Mouse (Mus musculus) brain, adult 2 months (tissue): ENCODE measurements around the gene Gp5.
"Not testable (repeated sequence)": the region's sequence is repeated elsewhere in the genome, so short reads cannot be mapped to it uniquely, and the experiment has no call there.

Source experiments
- DNase-seq: peaks from one replicate; pipeline ENCODE4 v3.0.0; 2011; ENCODE audit warnings: low read depth, low spot score

Gene Gp5

DNA sequence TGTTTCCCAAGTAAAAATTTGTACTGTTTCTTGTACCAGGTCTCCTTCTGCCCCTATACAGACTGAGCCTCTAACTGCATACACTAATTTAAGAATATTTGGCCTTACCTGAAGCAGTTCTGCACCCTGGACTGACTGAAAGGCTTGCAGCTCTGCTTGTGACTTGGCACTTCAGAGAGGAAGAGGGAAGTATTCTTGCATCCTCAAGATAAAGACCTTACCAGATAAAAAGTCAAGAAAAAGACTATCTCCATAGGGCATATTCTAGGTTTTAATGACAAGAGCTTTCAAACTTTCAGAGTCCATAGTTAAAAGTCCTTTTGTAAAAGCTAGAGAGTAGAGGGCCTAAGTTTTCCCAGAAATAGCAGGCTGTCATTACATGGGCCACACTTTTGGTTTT is at the start of gene Gp5:
TSS of gene Gp5 (minus strand) at position 133 of the 400 bp plus-strand sequence.
- no peak for DNase-seq

DNA sequence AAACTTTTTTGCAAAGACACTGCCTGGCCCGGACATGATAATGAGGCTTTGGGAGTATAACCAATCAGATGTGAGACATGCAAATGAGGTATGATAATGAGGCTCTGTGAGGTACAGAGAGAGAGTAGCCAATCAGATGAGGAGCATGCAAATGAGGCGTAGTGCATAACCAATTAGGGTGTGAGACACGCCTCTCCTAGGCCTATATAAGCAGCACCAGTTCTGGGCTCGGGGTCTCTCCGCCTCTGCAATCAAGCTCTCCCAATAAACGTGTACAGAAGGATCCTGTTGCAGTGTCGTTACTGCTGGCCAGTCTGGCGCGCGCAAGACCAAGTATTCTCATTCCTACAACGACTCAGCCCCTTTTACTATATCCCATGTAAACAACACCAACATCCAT is 42.9 kb upstream of the Gp5 start:
- DNase-seq, result not testable (repeated sequence)

DNA sequence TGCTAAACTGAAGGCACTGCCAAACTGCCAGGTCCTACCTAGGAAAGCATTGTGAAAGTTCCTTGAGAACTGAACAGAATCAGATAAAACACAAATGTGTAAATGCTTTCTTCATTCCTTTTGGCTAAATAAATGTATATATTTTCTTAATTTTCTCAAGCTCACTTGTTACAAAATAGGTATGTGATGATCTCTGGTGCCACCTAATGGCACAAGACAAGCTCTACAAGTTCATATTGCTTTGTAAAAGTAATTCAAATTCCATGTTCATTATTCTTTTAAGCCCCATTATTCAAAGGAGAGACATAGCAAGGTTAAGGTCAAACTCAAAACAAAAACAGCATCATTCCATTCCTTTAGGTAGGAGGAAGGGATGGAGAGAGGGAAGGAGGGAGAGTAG is 3.7 kb upstream of the Gp5 start:
- DNase-seq, result peak; percentile 68

DNA sequence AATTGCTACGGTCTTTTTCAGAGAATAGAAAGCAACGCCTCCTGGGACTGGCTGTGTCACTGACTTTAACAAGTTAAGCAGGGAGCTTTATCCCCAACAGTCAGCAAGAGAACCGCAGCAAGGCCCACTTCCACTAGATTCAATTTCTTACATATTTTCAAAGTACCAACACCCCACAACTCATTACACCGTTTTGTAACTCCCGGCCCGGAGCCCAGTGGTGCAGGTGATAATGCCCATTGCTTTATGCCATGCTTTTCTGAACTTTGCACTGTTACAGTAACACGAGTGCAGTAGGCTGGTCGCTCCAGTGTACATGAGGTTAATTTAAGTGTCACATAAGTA is 436 bp downstream of the Gp5 start:
- no peak for DNase-seq

- DNase-seq, result peak; percentile 55
These were observed 996 bp downstream of the Gp5 start for GRCm38 (mm10) chr16:30309395-30310170.

DNA sequence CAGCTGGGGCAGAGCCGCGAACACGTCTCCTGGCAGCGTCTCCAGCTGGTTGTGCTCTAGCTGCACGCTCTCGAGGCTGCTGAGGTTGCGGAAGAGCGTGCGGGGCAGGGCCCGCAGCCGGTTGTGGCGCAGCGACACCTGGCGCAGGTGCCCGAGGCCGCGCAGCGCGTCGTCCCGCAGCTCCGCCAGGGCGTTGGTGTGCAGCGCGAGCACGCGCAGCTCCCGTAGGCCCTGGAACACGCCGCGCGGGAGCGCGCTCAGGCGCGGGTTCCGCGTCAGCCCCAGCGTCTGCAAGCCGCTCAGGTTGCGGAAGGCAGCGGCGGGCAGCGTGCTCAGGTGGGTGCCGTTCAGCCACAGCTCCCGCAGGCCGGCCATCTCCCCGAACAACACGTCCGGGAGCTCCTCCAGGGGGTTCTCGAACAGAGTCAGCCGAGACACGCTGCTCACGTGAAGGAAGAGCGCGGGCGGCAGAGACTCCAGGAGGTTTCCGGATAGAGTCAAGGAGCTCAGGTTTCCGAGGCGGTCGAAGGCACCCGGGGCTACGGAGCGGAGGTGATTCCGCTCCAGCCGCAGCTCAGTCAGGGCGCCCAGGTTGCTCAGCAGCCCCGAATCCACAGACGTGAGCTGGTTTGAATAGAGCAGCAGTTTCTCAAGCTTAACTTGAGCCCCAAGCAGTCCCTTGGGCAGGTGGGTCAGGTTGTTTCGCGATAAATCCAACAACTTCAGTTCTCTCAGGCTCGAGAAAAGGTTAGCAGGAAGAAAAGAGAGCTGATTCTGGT is 1.8 kb downstream of the Gp5 start:
- peak; percentile 94 for DNase-seq

DNA sequence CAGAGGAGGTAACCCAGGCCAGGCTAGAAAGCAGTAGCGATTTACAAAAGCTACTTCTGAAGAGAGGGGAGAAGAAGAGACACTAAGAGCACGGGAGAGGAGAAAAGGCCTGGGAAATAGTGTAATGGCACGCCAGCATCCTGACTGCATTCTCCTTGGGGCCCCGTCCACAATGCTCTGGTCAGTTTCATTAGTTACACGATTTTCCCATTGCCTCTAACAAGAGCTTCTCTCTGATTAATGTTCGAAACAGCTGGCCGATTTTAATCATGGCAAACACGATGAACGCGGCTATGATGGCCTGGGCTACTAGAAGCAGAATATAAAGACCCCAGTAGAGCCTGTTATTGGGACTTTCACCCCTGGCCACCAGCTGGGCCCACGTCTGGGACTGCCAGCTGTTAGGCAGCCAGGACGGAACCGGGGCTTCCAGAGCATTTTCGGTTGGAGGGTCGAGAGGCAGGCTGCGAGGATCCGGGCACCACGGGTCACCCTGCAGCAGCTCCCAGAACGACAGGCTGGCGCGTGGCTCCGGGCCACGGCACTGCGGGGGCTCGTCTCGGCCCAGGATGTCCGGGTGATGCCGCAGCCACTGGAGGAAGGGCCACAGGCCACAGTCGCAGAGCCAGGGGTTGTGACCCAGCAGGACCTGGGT is 2.5 kb downstream of the Gp5 start:
- no peak for DNase-seq

DNA sequence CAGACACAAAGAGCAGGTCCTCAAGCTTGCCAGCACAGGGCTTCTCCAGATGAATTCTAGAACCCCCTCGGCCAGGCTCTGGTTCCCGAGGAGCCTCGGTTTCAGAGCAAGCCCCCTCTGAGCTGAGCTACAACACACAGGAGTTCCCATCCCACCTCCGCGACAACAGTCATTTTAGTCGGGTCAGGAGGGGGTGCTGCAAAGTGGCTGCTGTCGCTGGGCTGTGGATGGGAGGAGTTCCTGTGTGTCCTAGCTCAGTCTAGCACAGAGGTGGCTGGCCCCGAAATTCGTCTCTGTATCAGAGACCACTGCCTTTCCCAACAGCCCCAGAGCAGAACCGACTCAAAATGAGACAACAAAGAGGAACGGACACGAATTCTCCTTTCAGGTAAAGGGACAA is 3.3 kb downstream of the Gp5 start:
- no peak for DNase-seq

- no peak for DNase-seq
These were observed 4.5 kb downstream of the Gp5 start for GRCm38 (mm10) chr16:30306102-30306501.

DNA sequence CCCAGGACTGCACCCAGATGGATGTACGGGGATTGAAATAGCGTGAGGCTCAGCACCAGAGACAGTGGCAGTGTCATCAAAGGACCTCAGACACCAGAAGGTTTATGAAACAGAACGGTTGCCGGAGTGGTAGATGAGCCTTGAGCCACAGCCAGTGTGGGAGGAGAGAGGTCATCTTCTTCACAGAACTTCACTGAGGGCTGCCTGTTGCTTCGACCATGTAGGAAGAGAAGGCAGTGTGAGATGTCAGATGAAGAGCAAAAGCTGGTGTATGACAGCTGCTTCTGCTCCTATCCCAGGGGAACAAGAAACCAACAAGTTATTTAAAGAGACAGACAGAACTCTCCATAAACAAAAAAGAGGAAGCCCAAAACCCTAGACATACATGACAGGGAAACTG is 6.3 kb downstream of the Gp5 start:
- no peak for DNase-seq

DNA sequence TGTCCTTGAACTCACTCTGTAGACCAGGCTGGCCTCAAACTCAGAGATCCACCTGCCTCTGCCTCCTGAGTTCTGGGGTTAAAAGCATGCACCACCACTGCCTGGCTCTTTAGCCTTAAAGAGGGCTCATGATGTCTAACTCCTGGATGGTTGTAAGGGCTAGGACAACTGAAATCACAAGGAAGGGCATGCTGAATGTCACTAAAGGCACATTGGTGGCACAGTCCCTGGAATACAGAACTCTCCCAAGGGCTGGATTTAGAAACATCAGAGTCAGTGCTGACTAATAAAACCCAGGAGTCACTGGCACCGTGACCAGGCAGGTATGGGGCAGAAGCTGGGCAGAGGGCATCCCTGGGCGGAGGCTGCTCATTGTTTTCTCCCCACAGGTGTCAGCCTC is 7.2 kb downstream of the Gp5 start:
- no peak for DNase-seq

GRCm38 (mm10) chr16:30302686-30303085 is 7.9 kb downstream of the Gp5 start:
- no peak for DNase-seq

- no peak for DNase-seq
These were observed 10.8 kb downstream of the Gp5 start for GRCm38 (mm10) chr16:30299711-30300277.

- no peak for DNase-seq
These were observed 13.1 kb downstream of the Gp5 start for GRCm38 (mm10) chr16:30297450-30297849.

DNA sequence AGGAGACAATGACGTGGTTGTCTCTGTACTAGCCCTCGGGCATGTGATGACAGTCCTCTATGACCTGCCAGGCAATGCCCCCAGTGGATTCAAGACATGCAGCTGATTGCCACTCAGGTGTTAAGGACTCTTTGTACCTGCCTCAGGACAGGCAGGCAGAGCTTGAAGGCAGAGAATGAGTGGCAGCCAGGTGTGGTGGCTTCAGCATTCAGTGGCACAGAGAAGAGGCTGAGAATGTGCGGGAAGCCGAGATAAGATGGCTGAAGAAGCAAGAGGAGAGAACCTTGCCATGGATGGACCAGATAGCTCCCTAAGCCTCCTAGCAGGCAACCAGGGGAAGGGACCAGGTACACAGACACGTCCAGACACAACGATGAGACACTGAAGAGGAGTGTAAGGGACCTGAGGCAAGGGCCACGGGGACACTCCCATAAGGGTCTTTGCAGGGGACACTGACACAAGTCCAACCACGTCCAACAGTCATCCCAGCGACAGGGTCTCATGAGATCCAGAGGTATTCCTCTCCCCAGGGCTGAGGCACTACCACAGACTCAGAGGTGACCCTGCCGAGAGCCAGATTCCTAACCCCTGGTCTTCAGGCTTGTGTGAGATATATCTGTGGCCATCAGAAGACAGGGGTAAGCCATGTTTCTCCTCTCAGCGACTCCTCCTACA is 13.8 kb downstream of the Gp5 start:
- no peak for DNase-seq

GRCm38 (mm10) chr16:30295106-30295505 is 15.5 kb downstream of the Gp5 start:
- no peak for DNase-seq

DNA sequence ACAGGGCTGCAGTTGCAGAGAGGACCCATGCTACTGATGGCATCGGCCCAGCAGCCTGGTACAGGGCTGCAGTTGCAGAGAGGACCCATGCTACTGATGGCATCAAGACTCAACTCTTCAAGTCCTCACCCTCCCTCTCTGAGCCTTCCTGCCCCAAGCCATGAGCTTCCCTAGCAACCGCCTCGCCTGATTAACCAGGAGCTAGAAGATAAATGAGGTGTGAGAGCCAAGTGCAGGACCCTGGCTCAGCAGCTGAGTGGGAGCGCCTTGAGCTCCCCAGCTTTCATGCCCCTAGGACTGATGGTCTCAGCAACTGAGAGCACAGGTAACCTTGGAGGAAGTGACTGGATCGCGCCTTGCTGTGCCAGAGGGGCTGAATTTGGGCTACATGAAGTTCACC is 20.1 kb downstream of the Gp5 start:
- no peak for DNase-seq

- no peak for DNase-seq
These were observed 24.9 kb downstream of the Gp5 start for GRCm38 (mm10) chr16:30285701-30286100.

DNA sequence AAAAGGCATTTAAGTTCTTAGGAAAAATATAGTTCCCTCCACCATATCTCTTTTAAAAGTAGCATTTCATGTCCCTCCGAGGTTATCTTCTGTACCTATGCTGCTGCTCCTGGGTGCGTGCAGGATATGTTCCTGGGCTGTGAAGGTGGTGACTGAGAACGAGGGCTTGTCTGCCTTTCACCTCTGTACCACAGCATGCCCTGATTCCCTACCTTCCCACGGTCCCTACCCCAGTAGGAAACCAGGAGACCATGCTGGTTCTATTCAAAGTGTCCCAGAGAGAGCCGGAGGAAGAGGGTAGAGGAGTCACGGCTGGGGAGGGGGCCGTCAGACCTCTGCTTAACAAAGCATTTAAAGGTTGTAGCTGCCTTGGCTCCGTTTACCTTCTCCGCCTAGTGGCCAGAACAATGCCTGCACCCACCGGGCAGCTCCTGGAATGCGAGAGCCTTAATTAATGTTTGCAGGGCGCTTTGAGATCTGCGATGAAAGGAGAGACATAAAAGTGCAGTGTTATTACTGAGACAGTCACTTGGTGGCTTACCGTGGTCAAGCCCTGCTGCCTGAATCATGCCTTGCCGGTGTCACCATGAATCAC is 26.7 kb downstream of the Gp5 start:
- peak; percentile 52 for DNase-seq

DNA sequence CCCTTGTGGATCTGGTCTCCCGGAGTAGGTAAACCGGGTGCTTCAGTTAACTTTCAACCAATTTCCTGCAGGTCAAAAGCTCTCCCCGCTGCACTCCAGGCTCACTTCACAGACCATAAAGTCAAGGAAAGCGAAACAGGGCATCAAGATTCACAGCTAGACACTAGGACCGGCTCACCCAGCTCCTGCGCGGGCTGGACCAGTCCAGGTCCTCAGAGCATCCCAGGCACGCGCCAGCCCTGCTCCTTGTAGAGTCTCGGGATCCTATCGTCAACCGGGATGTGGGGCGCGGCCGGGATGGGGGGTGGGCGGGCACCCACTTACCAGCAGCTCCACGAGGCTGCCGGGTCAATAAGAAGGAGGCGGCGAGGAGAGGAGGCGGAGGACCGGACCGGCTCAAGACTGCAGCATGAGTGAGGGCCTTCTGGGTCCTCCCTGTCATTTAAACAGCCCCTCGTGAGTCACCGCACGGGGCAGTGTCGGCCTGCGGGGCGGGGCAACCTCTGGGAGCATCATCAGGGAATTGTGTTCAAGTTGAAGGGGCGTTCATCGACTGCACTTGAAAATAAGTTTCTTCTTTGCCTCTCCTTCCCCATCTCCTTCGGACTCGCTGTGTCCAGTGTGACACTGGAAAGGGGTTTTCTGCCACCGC is 27.6 kb downstream of the Gp5 start, which contains the start of gene Lrrc15:
TSS of gene Lrrc15 (minus strand) at position 413 of the 652 bp plus-strand sequence.
- DNase-seq, result no peak
